Mouse (Mus musculus) stomach, postnatal 0 days (tissue): Measurements from ENCODE around the gene Gm6583.

Source experiments
- CTCF ChIP-seq: IDR thresholded peaks from 2 replicates; pipeline ENCODE4 v1.5.1; 2016; ENCODE audit warnings: antibody characterized with exemption, low read depth, mild to moderate bottlenecking, moderate library complexity
- EP300 ChIP-seq: optimal IDR thresholded peaks from 2 replicates; pipeline ENCODE3; 2016; ENCODE audit warnings: antibody characterized with exemption

DNA sequence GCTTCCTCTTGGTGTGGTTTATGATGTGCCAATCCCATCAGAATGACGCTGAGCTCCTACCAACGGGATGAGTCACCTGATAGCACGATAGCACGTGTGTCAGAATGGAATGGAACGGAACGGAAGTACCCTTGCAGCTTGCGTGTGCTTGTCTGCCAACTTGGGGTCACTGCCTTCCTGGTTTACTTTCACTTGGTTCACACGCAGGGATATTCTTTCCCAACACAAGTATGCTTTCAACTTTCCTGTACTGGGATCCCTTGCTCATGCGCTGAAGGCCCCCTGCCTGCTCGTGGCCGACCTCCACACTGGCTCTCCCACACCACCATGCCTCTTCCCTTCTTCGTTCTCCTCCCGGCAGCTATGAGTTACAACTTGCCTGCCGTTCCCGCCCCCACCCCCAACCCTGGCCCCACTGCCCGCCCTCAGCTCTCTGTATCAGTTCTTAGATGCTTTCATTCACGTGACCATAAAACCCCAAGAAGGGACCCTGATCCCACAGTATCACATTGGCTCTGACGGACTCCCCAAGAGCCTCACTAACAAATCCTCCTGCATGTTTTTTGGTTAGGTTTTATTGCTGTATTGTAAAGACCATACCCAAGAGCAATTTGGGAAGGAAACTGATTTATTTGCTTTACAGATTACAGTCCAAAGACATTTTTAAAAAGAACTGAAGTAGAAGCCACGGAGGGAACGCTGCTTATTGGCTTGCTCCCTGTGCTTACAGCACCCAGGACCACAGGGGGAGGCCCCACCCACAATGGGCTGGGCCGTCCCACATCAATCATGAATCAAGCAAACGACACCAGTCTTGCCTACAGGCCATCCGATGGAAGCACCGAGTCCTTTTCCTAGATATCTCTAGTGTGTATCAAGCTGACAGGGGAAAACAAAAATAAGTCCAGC lies 30.9 kb downstream of the Gm6583 start:
- TF ChIP-seq CTCF (no peak), EP300 (no peak)
